Mouse (Mus musculus) spleen, postnatal 10 days (tissue): ENCODE measurements at regions not wholly inside any gene's neighbourhood (a gene's known extent, or its start where the extent isn't known, plus 50 kb on each side); places are given as distances from the start of the nearest gene placed in this dataset.
A peak's percentile ranks its signal among the peaks of the same experiment; 100 is the strongest.
"Not testable (repeated sequence)": the region's sequence is repeated elsewhere in the genome, so short reads cannot be mapped to it uniquely, and the experiment has no call there.

ENCODE experiments used
- DNase-seq, 2 experiments: peaks; one replicate each; pipeline ENCODE4 v3.0.0; 2021 to 2022; ENCODE audit warnings: low spot score in 2 of 2

DNA sequence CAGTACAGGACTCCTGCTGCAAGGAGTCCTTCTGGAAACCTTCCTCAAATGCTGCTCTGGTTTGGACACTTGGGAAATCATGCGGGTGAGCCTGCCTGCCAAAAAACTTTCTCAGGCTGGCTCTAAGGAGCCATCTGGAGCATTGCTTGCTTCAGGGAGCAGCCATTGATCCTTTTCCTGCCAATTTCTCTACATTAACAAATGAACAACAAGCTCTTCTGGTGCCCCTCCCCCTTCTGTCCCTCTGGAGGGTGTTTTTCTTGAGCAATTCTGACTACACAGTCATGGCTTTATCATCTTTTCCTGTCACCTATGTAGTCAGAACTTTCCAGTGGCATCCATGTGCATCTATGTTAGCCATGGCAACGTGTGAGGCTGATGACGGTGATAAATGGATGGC is 84.5 kb downstream of the Fam43a start:
- no peak for DNase-seq

DNA sequence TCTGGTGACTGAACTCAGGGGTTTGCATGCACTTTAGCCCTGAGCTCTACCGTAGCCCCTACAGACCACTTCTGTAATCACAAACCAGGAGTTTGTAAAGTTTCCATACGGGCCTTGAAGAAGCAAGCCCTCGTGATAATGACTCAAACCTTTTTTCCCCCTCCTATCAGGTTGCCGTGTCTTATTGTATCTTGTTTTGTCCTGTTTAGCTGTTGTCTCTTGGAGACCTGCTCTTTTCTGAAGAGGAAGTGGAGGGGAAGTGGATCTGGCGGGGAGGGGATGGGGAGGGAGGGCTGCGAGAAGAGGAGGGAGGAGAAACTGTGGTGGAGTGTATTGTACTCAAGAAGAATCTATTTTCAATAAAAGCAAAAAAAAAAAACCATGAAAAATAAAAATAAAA is 87.0 kb downstream of the Fam43a start:
- DNase-seq = no peak

DNA sequence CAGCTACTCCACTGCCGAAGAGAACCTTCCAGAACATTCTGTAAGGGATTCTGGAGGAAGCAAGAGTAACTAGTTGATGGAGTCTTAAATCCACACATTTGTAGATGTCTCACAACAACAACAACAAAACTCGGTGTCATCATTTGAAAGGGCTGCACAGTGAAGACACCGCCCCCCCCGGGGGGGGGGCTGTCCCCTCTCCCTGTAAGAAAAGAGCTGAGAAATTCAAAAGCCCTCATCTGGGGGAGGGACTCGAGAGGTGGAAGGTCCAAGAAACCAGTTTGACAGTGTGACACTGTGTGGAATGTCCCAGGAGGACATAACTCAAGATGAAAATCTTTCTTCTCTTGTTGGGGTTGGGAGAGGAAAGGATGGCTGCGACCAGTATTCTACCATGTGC is 87.7 kb downstream of the Fam43a start:
- no peak for DNase-seq

DNA sequence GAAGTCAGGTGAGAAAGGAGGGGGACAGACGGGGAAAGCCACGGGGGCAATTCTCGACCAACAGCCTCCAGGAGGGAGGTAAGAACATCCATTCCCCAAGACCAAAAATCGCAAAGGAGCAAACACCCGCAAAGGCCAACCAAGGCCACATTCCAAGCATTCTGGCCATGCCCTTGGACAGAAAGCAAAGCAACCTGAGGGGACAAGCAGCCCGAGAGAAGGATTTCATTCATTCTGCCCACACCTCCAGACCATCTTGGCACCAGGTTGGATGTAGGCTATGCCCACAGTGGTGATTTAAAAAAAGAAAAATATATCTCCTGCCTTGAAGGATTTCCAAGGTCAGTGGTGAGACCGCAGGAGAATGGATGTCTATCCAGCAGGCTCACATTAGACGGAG is 88.2 kb downstream of the Fam43a start:
- no peak for DNase-seq

DNA sequence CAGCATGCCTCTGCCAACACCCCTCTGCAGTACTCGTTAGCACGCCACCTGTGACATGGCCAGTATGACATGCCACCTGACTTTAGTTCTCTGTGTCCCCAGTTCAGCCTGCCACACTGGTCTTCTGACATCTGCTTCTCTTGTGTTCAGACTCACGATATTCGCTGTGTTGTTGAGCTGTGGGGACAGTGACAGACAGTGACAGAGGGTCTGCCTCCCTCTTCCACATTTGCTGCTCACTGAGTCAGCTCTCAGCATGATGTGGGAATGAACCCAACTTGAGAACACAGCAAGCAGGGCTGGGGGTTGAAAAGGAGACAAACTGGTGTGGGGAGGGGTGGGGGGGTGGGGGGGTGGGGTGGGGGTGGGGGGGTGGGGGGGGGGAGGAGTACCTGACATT is 91.0 kb downstream of the Fam43a start:
- no peak for DNase-seq

DNA sequence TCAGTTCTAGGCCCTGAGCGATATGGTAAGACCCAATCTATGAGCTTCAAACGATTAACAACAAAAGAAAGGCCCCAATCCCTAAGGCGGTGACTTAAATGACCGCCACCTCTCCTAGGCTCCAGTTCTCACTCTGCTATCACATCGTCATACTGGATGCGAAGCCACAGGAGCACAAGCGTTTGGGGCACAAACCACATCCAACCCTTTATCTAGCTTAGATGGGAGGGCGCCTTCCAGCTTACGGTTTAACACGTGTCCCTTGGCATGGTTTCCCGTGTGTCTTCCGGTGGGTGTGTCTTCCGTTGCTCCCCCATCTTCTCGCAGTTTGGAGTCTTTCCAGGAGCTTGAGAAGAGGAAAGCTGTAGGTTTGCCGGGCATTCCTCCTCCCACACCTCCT is 92.4 kb downstream of the Fam43a start:
- no peak for DNase-seq

DNA sequence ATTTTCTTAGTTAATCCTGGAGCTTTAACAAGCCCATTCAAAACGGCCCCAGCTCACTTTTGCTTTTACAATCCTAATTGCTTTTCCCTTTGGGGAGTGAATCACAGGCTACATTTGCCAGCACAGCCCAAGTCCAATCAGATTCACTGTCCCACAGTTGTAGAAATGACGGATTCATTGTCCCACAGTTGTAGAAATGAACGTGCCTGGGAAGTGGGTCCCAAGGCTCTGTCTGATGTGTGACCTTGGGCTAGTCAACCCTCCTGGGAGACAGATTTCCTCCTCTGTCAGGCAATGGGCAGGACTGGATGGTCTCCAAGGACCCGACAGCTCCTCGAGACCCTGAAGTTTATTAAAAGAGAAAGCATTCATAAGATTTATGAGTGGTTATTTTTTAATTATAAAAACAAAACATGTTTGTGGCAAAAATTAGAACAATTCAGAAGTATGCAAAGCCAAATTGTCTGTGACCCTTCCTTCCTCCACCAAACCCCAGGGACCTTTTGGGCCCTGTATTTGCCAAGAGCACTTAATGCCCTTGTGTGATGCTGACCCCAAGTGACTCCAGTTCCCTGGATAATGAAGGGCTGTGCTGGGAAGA is 93.1 kb downstream of the Fam43a start:
- no peak for DNase-seq

DNA sequence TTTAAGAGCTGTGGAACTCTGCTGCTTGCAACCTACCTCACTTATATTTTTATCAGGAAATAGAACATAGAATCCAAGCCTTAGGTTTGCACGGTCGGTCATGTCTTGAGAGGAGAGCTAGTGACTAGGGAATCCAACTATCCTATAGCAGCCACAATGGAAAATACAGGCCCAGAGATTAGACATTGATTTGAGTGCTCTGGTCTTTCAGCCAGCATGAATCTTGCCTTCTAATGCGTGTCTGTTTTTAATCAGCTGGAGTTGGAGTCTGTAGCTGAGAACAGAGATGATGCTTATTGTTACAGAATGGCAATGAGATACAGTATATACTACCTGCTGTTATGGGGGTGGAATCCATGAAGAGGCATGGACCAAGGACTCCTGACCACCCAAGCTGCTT is 93.7 kb downstream of the Fam43a start:
- no peak for DNase-seq

DNA sequence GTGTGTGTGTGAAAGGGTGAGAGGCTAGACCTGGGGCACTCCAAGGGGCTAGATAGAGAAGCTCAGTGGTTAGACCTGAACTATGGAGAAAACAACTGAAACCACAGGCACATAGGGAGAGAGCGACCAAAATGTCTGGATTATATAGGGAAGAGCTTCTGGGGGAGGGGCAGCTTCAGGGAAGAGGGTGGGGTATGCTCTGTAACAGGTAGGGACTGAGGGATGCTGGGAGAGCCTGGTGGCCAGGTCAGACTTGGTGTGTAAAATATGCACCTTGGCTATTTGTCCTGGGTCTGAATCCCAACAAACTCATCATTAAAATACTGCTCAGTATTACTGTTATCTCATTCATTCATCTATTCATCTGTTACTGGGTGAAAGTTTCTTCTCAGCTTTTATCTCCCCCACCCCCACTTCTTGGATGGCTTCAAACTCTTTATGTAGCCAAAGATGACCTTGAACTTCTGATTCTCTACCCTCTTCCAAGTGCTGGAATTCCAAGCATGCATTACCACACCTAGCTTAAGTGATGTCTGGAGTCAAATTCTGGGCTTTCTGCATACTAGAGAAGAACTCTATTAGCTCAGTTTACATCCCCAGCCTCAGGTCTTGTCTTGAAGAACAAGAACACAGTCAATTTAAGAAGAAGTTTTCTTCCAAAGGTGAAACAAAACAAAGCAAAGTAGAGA is 94.5 kb downstream of the Fam43a start:
- no peak for DNase-seq

DNA sequence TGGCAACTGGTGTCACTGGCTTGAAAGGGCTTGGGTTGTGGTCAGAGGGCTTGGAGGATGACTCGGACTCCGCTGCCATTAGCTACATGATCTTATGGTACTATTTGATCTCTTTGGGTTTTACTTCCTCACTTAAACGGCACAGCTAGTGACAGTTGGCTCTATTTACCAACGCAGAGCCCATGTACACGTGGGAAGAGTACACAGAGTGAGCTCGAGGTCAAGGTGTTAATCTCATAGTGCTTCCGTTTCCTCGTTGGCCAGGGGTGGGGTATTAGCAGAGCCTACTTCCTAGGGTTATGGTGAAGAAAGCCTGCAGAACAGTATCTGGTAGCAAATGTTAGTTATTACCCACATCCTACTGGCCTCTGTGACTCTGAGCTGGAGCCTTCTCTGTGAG is 96.2 kb downstream of the Fam43a start:
- DNase-seq = no peak

DNA sequence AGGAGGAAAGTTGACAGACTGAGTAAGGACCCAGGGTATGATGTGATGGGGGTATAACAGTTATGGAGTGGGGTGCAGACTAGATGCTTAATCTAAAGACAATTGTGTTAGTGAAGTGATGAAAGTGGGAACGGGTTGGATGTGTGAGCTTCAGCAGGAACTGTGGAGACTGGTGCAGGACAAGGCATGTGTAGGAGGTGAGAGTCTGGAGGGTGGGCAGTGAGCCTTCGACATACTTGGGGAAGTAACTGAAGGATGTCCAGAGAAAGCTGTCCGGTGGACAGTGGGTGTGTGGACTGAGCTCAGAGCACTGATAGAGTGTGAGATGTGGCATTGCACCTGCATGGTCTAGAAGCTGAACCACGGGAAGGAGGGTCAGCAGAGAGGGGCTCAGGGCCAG is 97.7 kb downstream of the Fam43a start:
- DNase-seq = no peak

DNA sequence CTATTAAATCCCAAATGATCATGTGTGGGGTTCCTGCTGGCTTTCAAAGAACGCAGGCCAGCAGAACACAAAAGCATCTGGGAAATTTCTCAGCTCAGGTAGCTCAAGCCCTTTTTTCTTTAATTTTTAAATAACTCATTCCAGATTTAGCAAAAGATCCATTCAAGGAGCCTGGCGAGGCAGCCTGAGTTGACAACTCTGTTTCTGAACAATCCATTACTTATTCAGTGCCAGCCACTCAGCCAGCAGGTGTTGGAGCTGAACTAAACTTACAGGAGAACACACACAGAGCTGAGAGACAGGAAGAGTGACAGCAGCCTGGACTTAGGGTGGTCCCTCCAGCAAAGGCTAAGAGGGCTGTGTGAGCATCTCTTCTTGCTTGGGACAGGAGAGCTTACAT is 98.3 kb downstream of the Fam43a start:
- DNase-seq = no peak

DNA sequence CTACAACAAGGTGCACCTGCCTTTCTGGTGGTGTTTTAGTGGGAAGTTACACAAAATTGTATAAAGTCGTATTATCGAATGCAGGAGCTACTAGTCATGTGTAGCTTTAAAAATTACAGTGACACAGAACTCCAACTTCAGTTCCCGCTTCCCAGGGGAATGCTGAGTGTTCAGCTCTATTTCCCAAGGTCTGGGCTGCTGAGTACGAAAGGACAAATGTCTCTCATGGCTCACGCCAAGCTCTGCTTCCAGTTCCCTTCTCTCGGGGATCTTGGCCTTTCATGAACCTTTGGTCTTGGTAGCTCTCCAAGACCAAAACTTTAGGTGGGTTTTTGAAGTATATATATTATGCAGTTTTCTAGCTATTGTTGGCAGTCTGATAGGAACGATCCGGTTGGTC is 104.3 kb downstream of the Fam43a start:
- no peak for DNase-seq

DNA sequence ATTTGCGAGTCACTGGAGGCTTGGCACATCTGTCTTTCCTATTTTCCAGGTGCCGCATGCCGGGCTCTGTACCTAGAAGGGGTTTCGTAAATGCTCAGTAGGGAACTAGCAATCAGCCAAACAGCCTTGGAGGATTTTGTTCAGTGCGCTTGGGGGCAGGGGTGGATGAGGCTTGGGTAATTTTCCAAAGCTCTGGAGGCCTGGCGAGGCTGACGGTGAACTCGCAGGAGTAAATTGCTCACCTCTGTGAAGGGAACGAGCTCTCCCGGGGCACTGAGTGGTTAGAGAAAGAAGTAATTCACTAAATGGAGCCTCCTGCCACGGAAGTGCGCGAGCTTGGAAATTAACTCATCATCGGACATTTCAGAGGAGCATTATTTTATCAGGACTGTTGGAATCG is 110.0 kb downstream of the Fam43a start:
- DNase-seq = no peak

DNA sequence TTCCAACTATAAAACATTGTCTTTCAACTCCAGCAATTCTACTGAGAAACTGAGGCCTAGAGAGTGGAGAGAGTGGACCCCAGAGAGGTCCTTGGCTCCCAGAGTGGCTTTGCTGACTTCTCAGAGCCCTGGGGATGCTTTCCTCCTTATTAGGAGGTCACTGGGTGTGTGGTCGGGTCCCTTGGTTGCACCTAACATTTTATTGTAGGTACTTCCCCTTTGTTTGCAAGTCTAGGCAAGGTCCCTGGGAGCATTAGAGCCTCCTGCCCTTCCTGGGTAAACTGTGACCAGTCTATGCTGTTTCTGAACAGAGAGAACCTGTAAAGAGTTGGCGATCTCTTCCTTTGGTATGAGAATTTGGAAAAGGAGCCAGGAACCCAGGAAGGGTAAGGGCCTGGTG is 110.5 kb downstream of the Fam43a start:
- no peak for DNase-seq

DNA sequence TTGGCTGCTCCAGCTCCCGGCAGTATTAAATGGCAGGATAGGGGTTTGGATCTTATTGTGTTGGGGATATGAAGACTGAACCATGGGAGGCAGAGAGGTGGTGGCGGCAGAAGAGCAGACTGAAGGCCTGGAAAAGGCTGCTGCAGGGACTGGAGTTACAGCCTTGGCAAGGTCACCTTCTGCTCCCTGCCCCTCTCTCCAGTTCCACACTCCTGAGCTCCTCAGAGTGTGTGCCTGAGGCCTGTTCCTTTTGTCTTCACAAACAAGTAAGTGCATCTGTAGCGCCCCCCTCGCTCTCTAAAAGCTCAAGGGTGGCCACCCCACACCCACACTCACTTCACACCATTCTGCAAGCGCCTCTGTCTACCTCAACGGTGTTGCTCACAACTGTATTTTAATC is 113.0 kb downstream of the Fam43a start:
- DNase-seq = no peak

DNA sequence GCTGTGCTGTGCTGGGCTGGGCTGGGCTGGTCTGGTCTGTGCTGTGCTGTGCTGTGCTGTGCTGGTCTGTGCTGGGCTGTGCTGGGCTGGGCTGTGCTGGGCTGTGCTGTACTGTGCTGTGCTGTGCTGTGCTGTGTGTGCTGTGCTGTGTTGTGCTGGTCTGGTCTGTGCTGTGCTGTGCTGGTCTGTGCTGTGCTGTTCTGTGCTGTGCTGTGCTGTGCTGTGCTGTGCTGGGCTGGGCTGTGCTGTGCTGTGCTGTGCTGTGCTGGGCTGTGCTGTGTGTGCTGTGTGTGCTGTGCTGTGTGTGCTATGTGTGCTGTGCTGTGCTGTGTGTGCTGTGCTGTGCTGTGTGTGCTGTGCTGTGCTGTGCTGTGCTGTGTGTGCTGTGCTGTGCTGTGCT is 118.1 kb downstream of the Fam43a start:
- DNase-seq = not testable (repeated sequence)

DNA sequence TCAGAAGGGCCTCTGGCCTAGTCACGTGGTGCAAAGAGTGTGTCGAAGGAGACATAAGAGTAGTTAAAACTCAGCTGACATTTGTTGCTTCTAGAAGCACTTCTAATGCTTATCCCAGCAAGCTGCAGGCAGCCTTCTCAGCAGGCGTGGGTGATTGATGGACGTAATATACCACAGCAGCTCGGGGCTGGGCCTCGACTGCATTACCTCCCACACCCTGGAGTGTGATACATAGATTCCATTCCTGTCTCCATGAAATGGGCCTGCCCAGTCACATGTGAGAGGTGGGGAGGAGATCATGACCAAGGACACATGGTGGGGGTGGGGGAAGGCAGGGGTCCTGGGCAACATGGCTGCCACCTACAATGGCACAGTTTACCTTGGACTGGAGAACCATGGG is 121.3 kb downstream of the Fam43a start:
- DNase-seq = no peak

DNA sequence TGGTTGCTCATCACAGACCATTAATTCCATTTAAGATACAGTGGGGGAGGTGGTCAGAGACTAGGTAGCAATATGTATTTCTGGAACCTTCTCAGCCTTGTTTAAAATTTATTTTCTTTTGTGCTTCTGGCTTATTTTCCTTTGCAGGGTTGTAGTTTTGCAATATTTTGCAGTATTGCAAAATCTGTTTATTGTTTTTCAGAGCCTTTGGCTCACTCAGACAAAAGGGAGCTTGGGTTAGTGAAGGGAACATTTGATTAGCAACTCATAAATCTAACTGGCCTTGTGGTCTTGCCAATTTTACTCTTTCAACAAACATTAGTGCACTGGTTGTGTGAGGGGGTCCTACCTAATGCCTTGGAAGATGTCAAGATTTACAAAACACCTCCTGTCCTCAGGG is 121.7 kb downstream of the Fam43a start:
- DNase-seq = no peak

DNA sequence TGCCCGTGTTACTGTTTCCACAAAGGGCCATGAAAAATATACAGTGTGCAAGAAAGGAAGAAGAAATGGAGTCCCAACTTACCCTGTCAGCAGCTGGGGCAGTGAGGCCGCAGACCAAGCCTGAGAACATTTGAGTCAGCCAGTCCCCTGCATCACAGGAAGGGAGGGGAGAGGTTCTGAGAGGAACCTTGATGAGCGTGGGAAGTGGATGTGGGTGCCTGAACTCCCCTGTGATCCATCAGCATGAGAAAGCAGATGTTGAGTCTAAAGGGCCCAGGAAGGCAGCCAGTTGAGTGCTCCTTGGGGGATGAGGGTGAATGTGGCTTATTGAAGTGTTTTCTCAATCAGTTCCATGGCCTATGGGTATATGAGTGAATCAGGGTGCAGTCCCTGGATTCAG is 122.8 kb downstream of the Fam43a start:
- peak in 1 of 2 experiments; percentile 17 for DNase-seq

DNA sequence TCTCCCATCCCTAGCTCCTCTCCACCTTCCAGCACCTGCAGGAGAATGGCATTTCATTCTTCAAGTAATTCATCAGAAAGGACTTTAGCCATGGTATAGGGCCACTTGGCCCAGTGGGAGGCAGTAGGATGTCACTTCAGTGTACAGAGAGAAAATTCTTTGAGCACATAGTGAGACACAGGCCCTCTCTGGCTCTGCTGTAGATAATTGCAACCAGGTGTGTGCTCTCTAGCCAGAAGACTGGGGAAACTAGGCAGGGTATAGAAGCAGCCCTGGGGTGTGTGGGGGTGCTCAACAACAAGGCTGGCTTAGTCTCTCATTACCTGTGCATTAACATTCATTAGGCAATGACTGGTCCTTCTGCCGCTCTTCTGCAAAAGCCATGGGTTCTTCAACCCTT is 125.1 kb downstream of the Fam43a start:
- no peak for DNase-seq

DNA sequence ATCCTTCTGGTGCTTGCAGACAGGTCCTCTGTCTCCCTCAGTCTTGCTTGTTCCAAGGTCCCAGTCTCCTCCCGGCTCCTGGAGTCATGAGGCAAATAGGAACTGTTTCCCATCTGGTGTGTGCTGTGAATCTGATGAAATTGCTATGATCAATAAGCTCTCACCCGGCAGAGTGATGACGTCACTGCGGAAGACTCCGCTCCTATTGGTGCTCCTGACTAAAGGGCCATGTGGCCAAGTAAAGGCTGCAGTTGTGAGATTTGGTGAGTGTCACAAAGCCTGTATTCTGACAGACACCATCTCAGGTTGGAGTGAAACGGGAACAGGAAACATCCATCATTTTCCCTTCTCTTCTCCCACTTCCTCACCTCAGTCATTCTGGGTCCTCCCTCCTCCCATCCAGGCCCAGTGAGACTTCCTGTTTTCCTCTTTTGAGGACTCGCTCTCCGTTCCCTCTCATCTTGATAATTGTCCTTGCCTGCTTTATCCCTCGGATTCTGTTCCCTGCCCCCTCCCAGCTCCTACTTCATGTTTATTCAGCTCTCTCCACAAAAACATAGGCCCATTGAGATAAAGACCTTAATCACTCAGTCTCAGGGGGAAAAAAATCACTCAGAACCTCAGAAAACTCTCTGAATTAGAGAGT is 133.4 kb downstream of the Fam43a start:
- DNase-seq = no peak

DNA sequence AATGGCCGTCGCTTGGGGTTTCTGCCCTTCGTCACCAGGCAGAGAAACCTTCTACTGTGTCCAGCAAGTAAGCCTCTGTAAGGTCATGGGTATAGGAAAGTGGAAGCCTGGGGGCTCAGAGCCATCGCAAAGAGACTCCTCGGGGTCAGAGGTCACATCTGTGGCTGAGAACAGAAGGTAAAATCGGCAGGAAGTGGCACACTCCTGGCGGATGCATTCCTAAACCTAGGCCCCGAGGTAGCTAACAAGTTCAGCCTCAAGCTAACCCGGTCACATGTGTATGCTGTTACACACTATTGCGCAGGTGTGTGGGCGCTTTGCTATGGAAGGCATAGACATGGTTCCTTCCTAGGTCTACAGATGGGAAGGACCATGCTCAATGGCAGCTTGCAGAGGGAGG is 134.0 kb downstream of the Fam43a start:
- DNase-seq = no peak

DNA sequence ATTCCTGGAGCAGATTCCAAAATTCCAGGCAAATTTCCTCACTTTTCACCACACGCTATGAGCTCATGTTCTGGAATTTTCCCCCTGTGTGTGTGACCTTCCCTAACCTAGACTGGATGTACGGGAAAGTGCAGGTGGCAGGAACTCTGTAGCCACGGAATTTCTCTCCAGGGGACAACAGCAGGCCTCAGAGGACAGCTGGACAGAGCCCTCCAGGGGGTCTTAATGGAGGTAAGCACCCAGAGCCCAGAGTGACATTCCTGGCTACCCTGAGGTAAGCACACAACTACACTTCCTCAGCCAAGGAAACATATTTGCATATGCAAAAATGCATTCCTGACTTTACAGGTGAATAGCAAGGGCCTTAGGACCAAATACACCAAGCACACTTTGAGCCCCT is 135.8 kb downstream of the Fam43a start:
- DNase-seq = no peak
